Mouse (Mus musculus): ENCODE results near the gene Maml3.

Maml3 gene

GRCm38 (mm10) chr3:52045221-52045641 is 59.6 kb downstream of the Maml3 start:
- DNase-seq (ENCODE audit: low read depth): no peak

- DNase-seq (ENCODE audit: low read depth): no peak
Measured at GRCm38 (mm10) chr3:52044651-52045050, 60.2 kb downstream of the Maml3 start.

GRCm38 (mm10) chr3:52043847-52044246 is 61.0 kb downstream of the Maml3 start:
- DNase-seq (ENCODE audit: low read depth): no peak

- DNase-seq (ENCODE audit: low read depth): no peak
Measured at GRCm38 (mm10) chr3:52042680-52043079, 62.2 kb downstream of the Maml3 start.

- no peak for DNase-seq (ENCODE audit: low read depth)
Measured at GRCm38 (mm10) chr3:52039958-52040357, 64.9 kb downstream of the Maml3 start.

- no peak for DNase-seq (ENCODE audit: low read depth)
Measured at GRCm38 (mm10) chr3:52037260-52037659, 67.6 kb downstream of the Maml3 start.

- DNase-seq (ENCODE audit: low read depth): no peak
Measured at GRCm38 (mm10) chr3:52035404-52035803, 69.5 kb downstream of the Maml3 start.

- DNase-seq (ENCODE audit: low read depth): no peak
Measured at GRCm38 (mm10) chr3:52033857-52034588, 70.9 kb downstream of the Maml3 start.

GRCm38 (mm10) chr3:52031327-52031726 is 73.5 kb downstream of the Maml3 start:
- no peak for DNase-seq (ENCODE audit: low read depth)

- DNase-seq (ENCODE audit: low read depth): no peak
Measured at GRCm38 (mm10) chr3:52030114-52030513, 74.8 kb downstream of the Maml3 start.

GRCm38 (mm10) chr3:52029661-52030081 is 75.2 kb downstream of the Maml3 start:
- no peak for DNase-seq (ENCODE audit: low read depth)

GRCm38 (mm10) chr3:52027972-52028371 is 76.9 kb downstream of the Maml3 start:
- no peak for DNase-seq (ENCODE audit: low read depth)

- DNase-seq (ENCODE audit: low read depth): no peak
Measured at GRCm38 (mm10) chr3:52022486-52022885, 82.4 kb downstream of the Maml3 start.

- DNase-seq (ENCODE audit: low read depth): no peak
Measured at GRCm38 (mm10) chr3:52018103-52018439, 86.8 kb downstream of the Maml3 start.

GRCm38 (mm10) chr3:52017439-52018102 is 87.3 kb downstream of the Maml3 start:
- no peak for DNase-seq (ENCODE audit: low read depth)

GRCm38 (mm10) chr3:52016178-52016577 is 88.7 kb downstream of the Maml3 start:
- DNase-seq (ENCODE audit: low read depth): no peak

GRCm38 (mm10) chr3:52015556-52015955 is 89.3 kb downstream of the Maml3 start:
- DNase-seq (ENCODE audit: low read depth): no peak

GRCm38 (mm10) chr3:52011032-52011710 is 93.7 kb downstream of the Maml3 start:
- no peak for DNase-seq (ENCODE audit: low read depth)

- DNase-seq (ENCODE audit: low read depth): no peak
Measured at GRCm38 (mm10) chr3:52009321-52009720, 95.6 kb downstream of the Maml3 start.

- no peak for DNase-seq (ENCODE audit: low read depth)
Measured at GRCm38 (mm10) chr3:52007602-52008252, 97.1 kb downstream of the Maml3 start.

GRCm38 (mm10) chr3:52006721-52007330 is 98.0 kb downstream of the Maml3 start:
- DNase-seq (ENCODE audit: low read depth): no peak

GRCm38 (mm10) chr3:52003663-52004062 is 101.2 kb downstream of the Maml3 start:
- DNase-seq (ENCODE audit: low read depth): no peak

Measured in c-Kit-positive CD71-positive TER-119-negative erythroid progenitor cells, embryonic 14.5 days (primary cell).